Mouse (Mus musculus) stomach, embryonic 14.5 days (tissue): Measurements from ENCODE around the gene Sh3gl3. TPM values are rescaled to one million over a fixed set of nuclear protein-coding genes. Genes with fewer than 3 reads are reported as not detected.

ENCODE experiments used
- ATAC-seq: fragments of 200-750 bp; cut with Nextera tagmentation; 2 replicates; pipeline ENCODE4 v1.8.0; 2017; ENCODE audit warnings: low read depth, moderate TSS enrichment; ENCODE audit not compliant: insufficient number of reproducible peaks, insufficient read depth, low FRiP score
- H3K27ac ChIP-seq: fragments of 300-500 bp; sonication (generic); 2 replicates; pipeline ENCODE4 v1.5.1; 2014; ENCODE audit warnings: mild to moderate bottlenecking, low read length, moderate library complexity, mixed read lengths
- H3K27me3 ChIP-seq: fragments of 300-500 bp; sonication (generic); 2 replicates; pipeline ENCODE4 v1.6.1; 2014; ENCODE audit warnings: low read length, control low read depth, mixed read lengths; ENCODE audit not compliant: control insufficient read depth, insufficient read depth
- H3K36me3 ChIP-seq: fragments of 300-500 bp; sonication (generic); 2 replicates; pipeline ENCODE4 v1.6.1; 2014; ENCODE audit warnings: mild to moderate bottlenecking, control low read depth, low read length, moderate library complexity, mixed read lengths; ENCODE audit not compliant: control insufficient read depth, insufficient read depth
- H3K4me1 ChIP-seq: fragments of 300-500 bp; sonication (generic); 2 replicates; pipeline ENCODE4 v1.6.1; 2014; ENCODE audit warnings: low read length, control low read depth, mixed read lengths; ENCODE audit not compliant: control insufficient read depth, insufficient read depth
- H3K4me2 ChIP-seq: fragments of 300-500 bp; sonication (generic); replicated peaks from 2 replicates; pipeline ENCODE4 v1.6.1; 2014; ENCODE audit warnings: low read depth, low read length, control low read depth
- H3K4me3 ChIP-seq: fragments of 300-500 bp; sonication (generic); 2 replicates; pipeline ENCODE4 v1.5.1; 2014; ENCODE audit warnings: low read depth, low read length, control low read depth
- H3K9ac ChIP-seq: fragments of 300-500 bp; sonication (generic); replicated peaks from 2 replicates; pipeline ENCODE4 v1.6.1; 2014; ENCODE audit warnings: low read depth, mild to moderate bottlenecking, control low read depth, low read length, moderate library complexity, mixed read lengths
- H3K9me3 ChIP-seq: fragments of 300-500 bp; sonication (generic); 2 replicates; pipeline ENCODE4 v1.6.1; 2016; ENCODE audit warnings: low read depth, low read length, control low read depth; ENCODE audit not compliant: control insufficient read depth
- WGBS: fragments of 180-500 bp; shearing (Covaris S2); extraction: QIAGEN DNeasy Blood & Tissue Kit; methylation state at CpG from one replicate; pipeline ENCODE4 v1.1.7; 2014; 5-methylcytosine and 5-hydroxymethylcytosine counted together
- polyA plus RNA-seq: library from polyadenylated mRNA; unstranded; fragments of >200 nt; fragmentation: Nextera tagmentation; extraction: Ambion mirVana; gene quantifications from 2 replicates; pipeline ENCODE4 v1.2.1, GENCODE M21; 2014

Sh3gl3 gene
- polyA plus RNA-seq, 1 experiment from 2014 or later = 14.6 TPM

DNA sequence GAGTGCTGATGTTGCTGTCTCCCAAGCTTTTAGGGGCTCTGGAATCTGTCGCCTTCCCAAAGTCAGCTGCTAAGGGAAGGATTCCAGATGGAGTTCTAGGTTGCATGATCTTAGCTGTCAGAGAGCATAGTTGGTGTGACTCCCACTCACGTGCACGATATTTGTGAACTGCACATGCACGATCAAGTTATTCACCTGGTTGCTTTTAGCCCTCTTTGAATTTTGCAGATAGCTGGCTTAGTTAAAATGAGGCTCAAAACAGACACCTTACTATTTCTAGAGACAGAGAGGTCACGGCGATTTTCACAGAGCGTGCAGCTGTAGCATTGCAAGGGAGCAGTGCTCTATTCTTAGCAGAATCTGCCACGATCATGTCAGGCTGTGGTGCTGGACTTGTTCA, 108.4 kb downstream of the Sh3gl3 start:
- no peak for ATAC-seq
- H3K27ac ChIP-seq = no peak overlapping the region

DNA sequence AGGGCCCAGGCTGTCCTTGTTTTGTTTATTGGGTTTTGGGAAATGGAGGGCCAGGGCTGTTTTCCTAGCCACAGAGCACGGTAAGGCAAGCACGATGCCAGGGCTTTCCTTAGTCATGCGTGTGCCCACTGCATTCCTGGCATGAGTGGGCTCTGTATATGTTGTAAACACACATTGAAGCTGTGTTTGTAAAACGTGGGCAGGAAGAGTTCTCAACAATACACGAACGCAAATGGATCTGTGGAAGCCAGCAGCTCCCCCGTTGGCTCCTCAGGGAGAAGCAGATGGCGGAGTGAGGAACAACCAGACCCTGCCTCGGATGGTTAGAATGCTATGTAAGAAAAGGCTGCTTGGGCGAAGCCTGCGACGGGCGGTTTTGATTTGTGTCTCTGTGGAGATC, 108.8 kb downstream of the Sh3gl3 start:
- Histone ChIP-seq H3K36me3 (no peaks in the 10 kb centered on the region), H3K9ac (no peak overlapping the region), H3K4me3 (no peak overlapping the region), H3K27me3 (no peaks in the 10 kb centered on the region), H3K27ac (no peak overlapping the region), H3K9me3 (peaks cover 3% of the 10 kb centered on the region; the same call in 1 of the 2 replicates), H3K4me1 (no peaks in the 10 kb centered on the region), H3K4me2 (no peak overlapping the region)
- no peak for ATAC-seq
- 76% methylated on average over 13 of the region's 13 CpGs for WGBS

More for the DNA sequence above, 108.4 kb downstream of the Sh3gl3 start:
- Histone ChIP-seq H3K9ac (no peak overlapping the region), H3K36me3 (no peaks in the 10 kb centered on the region), H3K4me1 (no peaks in the 10 kb centered on the region), H3K4me2 (no peak overlapping the region), H3K27me3 (no peaks in the 10 kb centered on the region), H3K4me3 (no peak overlapping the region), H3K9me3 (no peaks in the 10 kb centered on the region)
- WGBS = 69% methylated on average over 8 of the region's 8 CpGs

DNA sequence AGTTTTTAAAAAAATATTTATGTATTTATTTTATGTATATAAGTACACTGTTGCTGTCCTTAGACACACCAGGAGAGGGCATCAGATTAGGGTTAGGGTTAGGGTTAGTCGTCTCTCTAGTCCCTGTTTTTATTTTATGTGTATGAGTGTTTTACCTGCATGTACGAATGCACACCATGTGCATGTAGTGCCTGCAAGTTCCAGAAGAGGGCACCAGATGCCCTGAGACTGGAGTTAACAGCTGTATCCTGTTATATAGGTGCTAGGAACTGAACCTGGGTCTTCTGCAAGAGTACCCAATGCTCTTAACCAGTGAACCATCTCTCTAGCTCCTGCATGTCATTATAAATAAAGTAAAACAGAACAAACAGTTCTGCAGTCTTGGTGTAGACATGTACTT, 113.6 kb downstream of the Sh3gl3 start:
- Histone ChIP-seq H3K9ac (no peak overlapping the region), H3K9me3 (peaks cover 5% of the 10 kb centered on the region; the same call in 1 of the 2 replicates), H3K27ac (no peak overlapping the region), H3K4me1 (no peaks in the 10 kb centered on the region), H3K27me3 (no peaks in the 10 kb centered on the region), H3K36me3 (no peaks in the 10 kb centered on the region), H3K4me2 (no peak overlapping the region), H3K4me3 (no peak overlapping the region)
- 84% methylated on average over 2 of the region's 2 CpGs for WGBS
- ATAC-seq = no peak

DNA sequence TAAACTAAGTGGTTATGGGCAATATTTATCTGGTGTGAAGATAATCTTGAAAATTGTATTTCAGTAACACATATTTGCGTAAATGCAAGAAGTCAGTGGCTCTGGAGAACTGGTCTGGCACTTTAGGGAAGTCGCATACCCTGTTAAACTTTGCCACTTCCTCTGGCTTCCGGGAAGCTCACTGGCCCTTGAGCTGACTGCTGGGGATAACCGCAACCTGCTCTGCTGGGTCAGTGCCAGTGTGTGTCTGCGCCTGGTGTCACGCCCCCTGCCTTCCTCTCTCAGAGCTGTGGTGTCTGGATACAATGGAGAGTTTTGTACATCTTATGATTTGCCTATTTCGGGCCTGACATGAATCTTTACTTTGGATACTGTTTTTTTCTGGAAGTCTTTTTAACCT, 119.8 kb downstream of the Sh3gl3 start:
- no peaks in the 10 kb centered on the region for H3K36me3 ChIP-seq
- H3K4me1 ChIP-seq = peaks cover 14% of the 10 kb centered on the region
- no peak overlapping the region for H3K27ac ChIP-seq
- no peak for ATAC-seq
- H3K4me2 ChIP-seq = no peak overlapping the region
- WGBS = 59% methylated on average over 7 of the region's 7 CpGs
- H3K9me3 ChIP-seq = no peaks in the 10 kb centered on the region
- no peaks in the 10 kb centered on the region for H3K27me3 ChIP-seq
- no peak overlapping the region for H3K9ac ChIP-seq
- H3K4me3 ChIP-seq = no peak overlapping the region

DNA sequence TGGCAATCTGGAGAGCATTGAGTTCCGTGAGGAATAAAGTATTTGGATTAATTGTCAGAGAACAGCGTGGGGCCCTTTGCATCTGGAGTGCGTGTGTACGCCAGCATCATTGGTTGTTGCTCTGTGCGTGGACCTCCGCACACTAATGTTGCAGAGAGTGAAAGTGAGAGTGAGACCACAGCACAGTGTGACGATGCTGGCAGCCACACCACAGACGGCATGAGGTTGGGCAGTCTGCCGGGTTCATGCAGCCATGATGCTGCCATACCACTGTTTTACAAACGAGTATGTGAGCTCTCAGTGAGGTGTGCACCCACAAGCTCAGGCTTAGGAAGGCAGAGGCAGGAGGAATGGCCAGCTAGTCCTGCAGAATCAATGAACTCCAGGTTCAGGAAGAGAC, 120.4 kb downstream of the Sh3gl3 start:
- 76% methylated on average over 10 of the region's 10 CpGs for WGBS
- no peak for ATAC-seq

DNA sequence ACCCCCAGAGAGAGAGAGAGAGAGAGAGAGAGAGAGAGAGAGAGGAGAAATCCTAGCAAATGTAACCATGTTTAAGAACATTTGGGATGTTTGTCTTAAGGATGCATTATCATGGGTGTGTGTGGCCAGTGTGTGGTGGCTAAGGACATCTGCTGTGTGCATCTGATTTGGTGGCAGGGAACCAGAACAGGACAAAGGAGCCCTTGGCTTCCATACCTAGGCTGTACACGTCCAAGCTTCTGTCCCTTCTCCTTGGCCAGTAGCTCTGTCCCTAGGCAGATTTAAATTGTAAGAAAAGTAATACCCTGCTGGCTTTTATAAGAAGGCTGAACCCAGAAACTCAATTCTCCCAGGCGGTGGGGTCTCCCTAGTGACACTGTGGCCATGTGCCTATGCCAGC, 121.0 kb downstream of the Sh3gl3 start:
- no peak overlapping the region for H3K4me3 ChIP-seq
- no peak overlapping the region; the same call in 1 of the 2 replicates for H3K27ac ChIP-seq
- H3K4me1 ChIP-seq = peaks cover 14% of the 10 kb centered on the region
- H3K36me3 ChIP-seq = no peaks in the 10 kb centered on the region
- no peak for ATAC-seq
- no peak overlapping the region for H3K9ac ChIP-seq
- H3K27me3 ChIP-seq = no peaks in the 10 kb centered on the region
- 62% methylated on average over 2 of the region's 2 CpGs for WGBS
- no peak overlapping the region for H3K4me2 ChIP-seq
- no peaks in the 10 kb centered on the region for H3K9me3 ChIP-seq

More for the DNA sequence above, 120.4 kb downstream of the Sh3gl3 start:
- peaks cover 14% of the 10 kb centered on the region for H3K4me1 ChIP-seq
- no peaks in the 10 kb centered on the region for H3K27me3 ChIP-seq
- no peak overlapping the region for H3K4me2 ChIP-seq
- H3K9me3 ChIP-seq = no peaks in the 10 kb centered on the region
- no peak overlapping the region for H3K4me3 ChIP-seq
- H3K27ac ChIP-seq = no peak overlapping the region
- H3K36me3 ChIP-seq = no peaks in the 10 kb centered on the region
- H3K9ac ChIP-seq = no peak overlapping the region

DNA sequence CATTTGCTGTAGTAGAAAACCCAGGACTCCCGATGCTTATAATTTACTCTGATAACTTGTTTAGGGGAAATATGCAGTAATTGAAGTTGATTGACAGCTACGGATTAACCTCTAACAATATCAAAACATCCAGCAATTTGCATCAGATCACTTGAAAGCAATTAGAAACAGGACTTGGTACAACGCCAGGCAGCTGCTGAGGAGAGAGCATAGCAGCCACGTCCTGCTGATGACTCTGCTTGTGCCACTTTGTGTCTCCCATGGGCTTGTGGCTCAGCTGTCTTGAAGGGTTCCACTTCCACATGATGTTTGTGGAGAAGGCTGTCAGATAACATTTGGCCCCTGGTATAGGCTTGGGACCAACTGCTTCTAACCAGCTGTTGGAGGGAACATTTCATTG, 134.8 kb downstream of the Sh3gl3 start:
- 72% methylated on average over 4 of the region's 4 CpGs for WGBS
- Histone ChIP-seq H3K36me3 (no peaks in the 10 kb centered on the region), H3K9ac (no peak overlapping the region), H3K9me3 (no peaks in the 10 kb centered on the region), H3K4me1 (no peaks in the 10 kb centered on the region), H3K4me2 (no peak overlapping the region), H3K27me3 (no peaks in the 10 kb centered on the region), H3K27ac (no peak overlapping the region), H3K4me3 (no peak overlapping the region)
- ATAC-seq = no peak

DNA sequence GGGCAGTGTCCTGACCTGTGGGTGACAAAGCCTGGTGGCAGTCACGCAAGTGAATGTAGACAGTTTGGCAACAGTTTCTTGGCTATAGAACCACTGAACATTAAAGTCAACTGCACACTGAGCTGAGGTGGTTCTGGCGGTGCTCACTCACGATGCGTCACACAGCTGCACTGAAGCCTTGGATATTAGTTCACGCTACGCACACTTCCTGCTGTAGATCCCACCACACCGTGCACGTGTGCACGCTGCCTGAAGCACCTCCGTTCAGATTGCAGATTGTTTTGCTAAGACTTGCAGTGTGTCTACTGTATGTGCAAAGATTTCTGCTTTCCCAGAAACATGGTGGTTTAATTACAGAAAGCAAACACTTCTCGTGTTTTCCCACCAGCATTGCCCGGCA, 144.9 kb downstream of the Sh3gl3 start:
- no peak overlapping the region for H3K4me3 ChIP-seq
- H3K4me1 ChIP-seq = no peaks in the 10 kb centered on the region
- no peak for ATAC-seq
- no peaks in the 10 kb centered on the region for H3K36me3 ChIP-seq
- no peaks in the 10 kb centered on the region for H3K27me3 ChIP-seq
- H3K27ac ChIP-seq = no peak overlapping the region
- no peak overlapping the region for H3K4me2 ChIP-seq
- no peaks in the 10 kb centered on the region for H3K9me3 ChIP-seq
- 84% methylated on average over 12 of the region's 12 CpGs for WGBS
- H3K9ac ChIP-seq = no peak overlapping the region

DNA sequence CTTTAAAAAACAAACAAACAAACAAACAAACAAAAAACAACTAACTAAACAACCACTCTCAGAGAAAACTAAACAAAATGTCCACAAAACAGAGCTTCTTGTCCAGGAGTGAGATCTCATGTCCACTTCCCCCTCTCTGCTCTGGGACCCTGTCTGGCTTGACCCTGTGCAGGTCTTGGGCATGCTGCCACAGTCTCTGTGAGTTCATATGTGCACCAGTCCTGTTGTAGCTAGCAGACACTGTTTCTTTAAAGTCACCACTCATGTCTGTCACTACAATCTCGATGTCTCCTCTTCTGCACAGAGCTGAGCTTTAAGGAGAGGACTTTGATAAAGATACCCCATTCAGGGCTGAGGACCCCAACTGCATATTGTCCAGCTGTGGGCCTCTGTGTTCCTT, 153.0 kb downstream of the Sh3gl3 start:
- no peaks in the 10 kb centered on the region for H3K36me3 ChIP-seq
- WGBS = 65% methylated on average over 1 of the region's 1 CpGs
- no peak for ATAC-seq
- no peak overlapping the region for H3K4me2 ChIP-seq
- H3K27me3 ChIP-seq = no peaks in the 10 kb centered on the region
- no peaks in the 10 kb centered on the region for H3K9me3 ChIP-seq
- no peak overlapping the region for H3K27ac ChIP-seq
- H3K4me3 ChIP-seq = no peak overlapping the region
- no peaks in the 10 kb centered on the region for H3K4me1 ChIP-seq
- H3K9ac ChIP-seq = no peak overlapping the region
